In genomic region chr12:111091981-111092380, GRCm38 (mm10) we compare ENCODE assay signal across 23 mouse cellular contexts. TPM values are rescaled to one million over a fixed set of nuclear protein-coding genes. Genes with fewer than 3 reads are reported as not detected.
DNase-seq lines count a peak whose midpoint lies in the region; ATAC-seq and TF ChIP-seq lines count a peak whose summit lies in the region.
"Had no signal": no experiment of that assay in that cellular context is flagged by ENCODE, and none has a peak within 500 bp of the region (broad histone marks: within the 10 kb centered on the region; RNA-seq: fewer than 3 reads in every experiment).

No protein-coding gene starts in this region.

- no peak overlapping the region for H3K4me3 ChIP-seq in embryonic facial prominence, embryonic 15.5 days (replicated peaks)
- no peak overlapping the region for H3K4me3 ChIP-seq in embryonic facial prominence, embryonic 10.5 days
- H3K4me3 ChIP-seq in kidney, adult 2 months (ENCODE audit: insufficient read depth, low read depth, low read length) = no peak overlapping the region
- H3K4me3 ChIP-seq in kidney, embryonic 14.5 days (ENCODE audit: low read length) = no peak overlapping the region
- H3K4me3 ChIP-seq in left cerebral cortex, adult 2 months = no peak overlapping the region
- H3K4me3 ChIP-seq: gastrocnemius, adult 2 months; heart, embryonic 10.5 days; intestine, embryonic 15.5 days; layer of hippocampus, adult 2 months; limb, embryonic 12.5 days; liver, embryonic 12.5 days; midbrain, embryonic 15.5 days; neural tube, embryonic 12.5 days had no signal

- WGBS in embryonic facial prominence, embryonic 15.5 days = 74% methylated on average over 10 of the region's 10 CpGs
- 88% methylated on average over 10 of the region's 10 CpGs for WGBS in embryonic facial prominence, embryonic 10.5 days
- 61% methylated on average over 10 of the region's 10 CpGs for WGBS in kidney, adult 2 months
- 88% methylated on average over 10 of the region's 10 CpGs for WGBS in kidney, embryonic 14.5 days

- intact Hi-C loops in left cerebral cortex, adult 2 months (cut with DNase I) = no loop called here

- H3K4me2 ChIP-seq in embryonic facial prominence, embryonic 15.5 days (replicated peaks) = no peak overlapping the region
- no peak overlapping the region for H3K4me2 ChIP-seq in kidney, embryonic 14.5 days (replicated peaks; ENCODE audit: low read depth, low read length)
- H3K4me2 ChIP-seq: intestine, embryonic 15.5 days; limb, embryonic 12.5 days; liver, embryonic 12.5 days; lung, embryonic 14.5 days; midbrain, embryonic 15.5 days; neural tube, embryonic 12.5 days had no signal

- no peaks in the 10 kb centered on the region for H3K27me3 ChIP-seq in embryonic facial prominence, embryonic 15.5 days
- no peaks in the 10 kb centered on the region for H3K27me3 ChIP-seq in embryonic facial prominence, embryonic 10.5 days (replicated peaks; ENCODE audit: low read depth, poor library complexity, severe bottlenecking)
- H3K27me3 ChIP-seq in kidney, adult 2 months (replicated peaks; ENCODE audit: control insufficient read depth, insufficient read depth, low read length) = no peaks in the 10 kb centered on the region
- no peaks in the 10 kb centered on the region for H3K27me3 ChIP-seq in kidney, embryonic 14.5 days (ENCODE audit: control insufficient read depth, insufficient read depth, low read length)
- H3K27me3 ChIP-seq: intestine, embryonic 15.5 days; limb, embryonic 12.5 days; liver, embryonic 12.5 days; midbrain, embryonic 15.5 days; neural tube, embryonic 12.5 days had no signal

- TF ChIP-seq POLR2A in kidney, adult 2 months (IDR thresholded peaks at IDR 0.05; ENCODE audit: low read depth, low read length) = no peak

- TF ChIP-seq CTCF in kidney, adult 2 months (conservative IDR thresholded peaks at IDR 0.05; ENCODE audit: insufficient read depth, insufficient read length, low read depth, low read length) = no peak
- no peak for TF ChIP-seq CTCF in left cerebral cortex, adult 2 months (IDR thresholded peaks at IDR 0.05)

- 0 out of 2 replicates have a peak overlapping the region, but pooled peaks have one; percentile 12 for H3K27ac ChIP-seq in embryonic facial prominence, embryonic 15.5 days (replicated peaks)
- H3K27ac ChIP-seq in embryonic facial prominence, embryonic 10.5 days (replicated peaks) = no peak overlapping the region
- 0 out of 2 replicates have a peak overlapping the region, but pooled peaks have one; percentile 11 for H3K27ac ChIP-seq in kidney, adult 2 months (ENCODE audit: insufficient read depth, low read depth, low read length)
- H3K27ac ChIP-seq in kidney, embryonic 14.5 days (ENCODE audit: low read depth, low read length) = no peak overlapping the region
- H3K27ac ChIP-seq in left cerebral cortex, adult 2 months = no peak overlapping the region
- H3K27ac ChIP-seq: gastrocnemius, adult 2 months; heart, embryonic 10.5 days; intestine, embryonic 15.5 days; layer of hippocampus, adult 2 months; limb, embryonic 12.5 days; liver, embryonic 12.5 days; midbrain, embryonic 15.5 days; neural tube, embryonic 12.5 days had no signal

- no peaks in the 10 kb centered on the region for H3K9me3 ChIP-seq in embryonic facial prominence, embryonic 15.5 days (replicated peaks)
- no peaks in the 10 kb centered on the region for H3K9me3 ChIP-seq in embryonic facial prominence, embryonic 10.5 days
- H3K9me3 ChIP-seq in kidney, embryonic 14.5 days (ENCODE audit: control insufficient read depth, low read length) = no peaks in the 10 kb centered on the region
- H3K9me3 ChIP-seq: heart, embryonic 10.5 days; intestine, embryonic 15.5 days; limb, embryonic 12.5 days; liver, embryonic 12.5 days; midbrain, embryonic 15.5 days; neural tube, embryonic 12.5 days had no signal

- H3K9ac ChIP-seq in embryonic facial prominence, embryonic 15.5 days = no peak overlapping the region
- no peak overlapping the region for H3K9ac ChIP-seq in kidney, embryonic 14.5 days (ENCODE audit: low read depth, low read length)
- H3K9ac ChIP-seq: forebrain, postnatal 0 days; intestine, embryonic 15.5 days; limb, embryonic 12.5 days; liver, embryonic 12.5 days; lung, embryonic 14.5 days; midbrain, embryonic 15.5 days; neural tube, embryonic 12.5 days had no signal

- H3K4me1 ChIP-seq in embryonic facial prominence, embryonic 15.5 days = peaks cover 18% of the 10 kb centered on the region
- H3K4me1 ChIP-seq in embryonic facial prominence, embryonic 10.5 days = peaks cover 17% of the 10 kb centered on the region
- H3K4me1 ChIP-seq in kidney, adult 2 months (ENCODE audit: control insufficient read depth, insufficient read depth, low read length) = peaks cover 37% of the 10 kb centered on the region
- peaks cover 6% of the 10 kb centered on the region; the same call in 1 of the 2 replicates for H3K4me1 ChIP-seq in kidney, embryonic 14.5 days (ENCODE audit: control insufficient read depth, insufficient read depth, low read length)
- H3K4me1 ChIP-seq: intestine, embryonic 15.5 days had no signal

- DNase-seq in embryonic facial prominence, embryonic 10.5 days (ENCODE audit: low spot score) = no peak
- peak; percentile 80 for DNase-seq in kidney, adult 2 months
- DNase-seq in kidney, adult 9 months = peak; percentile 64
- DNase-seq in kidney, postnatal 4 days = peak; percentile 26 to 46
- DNase-seq in left cerebral cortex, adult 2 months (ENCODE audit: extremely low spot score in 1 of 2, low spot score in 2 of 2) = no peak
- no peak for DNase-seq in c-Kit-positive CD71-positive TER-119-positive erythroid progenitor cells, embryonic 14.5 days (ENCODE audit: low spot score)
- DNase-seq: adrenal gland, postnatal 14 days; cerebellum, adult 9-10 months; forebrain, postnatal 0 days; gastrocnemius, adult 2 months; heart, postnatal 4 days; lung, embryonic 14.5 days; right cerebral cortex, postnatal 14 days had no signal

- no peak for ATAC-seq in embryonic facial prominence, embryonic 15.5 days (ENCODE audit: insufficient number of reproducible peaks, low FRiP score, low TSS enrichment, low read depth)
- no peak for ATAC-seq in kidney, embryonic 14.5 days (ENCODE audit: low FRiP score, low TSS enrichment)
- ATAC-seq: forebrain, postnatal 0 days; hindbrain, embryonic 16.5 days; intestine, embryonic 15.5 days; liver, embryonic 12.5 days; midbrain, embryonic 15.5 days had no signal

- 0 out of 2 replicates have a peak, but pooled peaks cover 2% of the 10 kb centered on the region for H3K36me3 ChIP-seq in embryonic facial prominence, embryonic 15.5 days
- peaks cover 52% of the 10 kb centered on the region for H3K36me3 ChIP-seq in embryonic facial prominence, embryonic 10.5 days (replicated peaks)
- no peaks in the 10 kb centered on the region for H3K36me3 ChIP-seq in kidney, adult 2 months (ENCODE audit: control insufficient read depth, insufficient read depth, low read length)
- peaks cover 3% of the 10 kb centered on the region; the same call in 1 of the 2 replicates for H3K36me3 ChIP-seq in kidney, embryonic 14.5 days (ENCODE audit: control insufficient read depth, insufficient read depth, low read length)
- H3K36me3 ChIP-seq: intestine, embryonic 15.5 days; midbrain, embryonic 15.5 days had no signal

RNA-seq across cellular contexts. Expression of gene Rcor1, which starts 52.8 kb away (rescaled TPM):
- 13.0 and 14.3 TPM in 2 replicates for polyA plus RNA-seq in embryonic facial prominence, embryonic 15.5 days (2015; fragmentation: Nextera tagmentation; extraction: Ambion mirVana)
- 7.4 and 8.0 TPM in 2 replicates for polyA plus RNA-seq in embryonic facial prominence, embryonic 10.5 days (2016; fragmentation: Nextera tagmentation; extraction: Ambion mirVana)
- polyA plus RNA-seq in kidney, adult 2 months (2012; rRNA removed) = 9.7 and 11.5 TPM in 2 replicates
- 15.9 and 17.4 TPM in 2 replicates for polyA plus RNA-seq in kidney, embryonic 14.5 days (2014; fragmentation: Nextera tagmentation; extraction: Ambion mirVana)
- total RNA-seq in left cerebral cortex, adult 2 months (2021) = 10 to 100 TPM; 16.2 to 19.8 TPM

Comparison
In these comparisons a context has a peak if more than half of its experiments do, and no peak if none do; other contexts are left out.
1. H3K27ac ChIP-seq: peak in embryonic facial prominence, embryonic 15.5 days (single experiment) and kidney, adult 2 months (single experiment); none in embryonic facial prominence, embryonic 10.5 days (single experiment), kidney, embryonic 14.5 days (single experiment) and left cerebral cortex, adult 2 months (single experiment).
2. DNase-seq: peak in kidney, adult 2 months (single experiment), kidney, adult 9 months (single experiment) and kidney, postnatal 4 days (2 of 2); none in embryonic facial prominence, embryonic 10.5 days (single experiment), left cerebral cortex, adult 2 months (0 of 2) and c-Kit-positive CD71-positive TER-119-positive erythroid progenitor cells, embryonic 14.5 days (single experiment).